Mouse (Mus musculus) brain, embryonic 14.5 days (tissue): ENCODE results near the gene Mau2.
A peak's percentile ranks its signal among the peaks of the same experiment; 100 is the strongest.

Experiments used
- CTCF ChIP-seq: fragments of 200-500 bp; IDR thresholded peaks from 2 replicates; pipeline ENCODE4 v1.5.1; 2012; ENCODE audit warnings: inconsistent platforms, mild to moderate bottlenecking, moderate library complexity, borderline replicate concordance; ENCODE audit not compliant: insufficient read depth, insufficient read length; ENCODE audit errors: extremely low read depth
- POLR2A ChIP-seq: fragments of 200-500 bp; IDR thresholded peaks from 2 replicates; pipeline ENCODE4 v1.6.1; 2012; ENCODE audit warnings: mild to moderate bottlenecking, inconsistent platforms, borderline replicate concordance; ENCODE audit not compliant: poor library complexity, insufficient read depth, insufficient read length, severe bottlenecking; ENCODE audit errors: extremely low read depth

GRCm38 (mm10) chr8:70042583-70043455 is at the start of gene Mau2, which contains the start of gene Sugp1:
- no peak for TF ChIP-seq CTCF
- peak; percentile 98 for TF ChIP-seq POLR2A
